Mouse (Mus musculus): ENCODE data around the gene Larp7.

Gene Larp7

GRCm38 (mm10) chr3:127552973-127553719, at the start of gene Larp7, which contains the start of gene Zgrf1:
TSS of gene Larp7 (minus strand) at chr3:127553349.
TSS of gene Zgrf1 (plus strand) at chr3:127553489.
- peak; percentile 98 for DNase-seq

- DNase-seq: no peak
Measured at GRCm38 (mm10) chr3:127597136-127597535, 44.0 kb upstream of the Larp7 start.

- peak; percentile 35 for DNase-seq
Measured at GRCm38 (mm10) chr3:127572557-127572956, 19.4 kb upstream of the Larp7 start.

GRCm38 (mm10) chr3:127565129-127565528, 12.0 kb upstream of the Larp7 start:
- DNase-seq: no peak

GRCm38 (mm10) chr3:127562974-127563373, 9.8 kb upstream of the Larp7 start:
- no peak for DNase-seq

- no peak for DNase-seq
Measured at GRCm38 (mm10) chr3:127558201-127558600, 5.1 kb upstream of the Larp7 start.

- DNase-seq: no peak
Measured at GRCm38 (mm10) chr3:127554723-127555122, 1.6 kb upstream of the Larp7 start.

GRCm38 (mm10) chr3:127553720-127554043, 533 bp upstream of the Larp7 start:
- DNase-seq: no peak

- DNase-seq: peak; percentile 3
Measured at GRCm38 (mm10) chr3:127552434-127552972, 646 bp downstream of the Larp7 start.

- DNase-seq: no peak
Measured at GRCm38 (mm10) chr3:127547882-127548281, 5.3 kb downstream of the Larp7 start.

- no peak for DNase-seq
Measured at GRCm38 (mm10) chr3:127544610-127545121, 8.5 kb downstream of the Larp7 start.

GRCm38 (mm10) chr3:127543976-127544375, 9.2 kb downstream of the Larp7 start:
- no peak for DNase-seq

- DNase-seq: no peak
Measured at GRCm38 (mm10) chr3:127539193-127539592, 14.0 kb downstream of the Larp7 start.

- DNase-seq: no peak
Measured at GRCm38 (mm10) chr3:127530293-127530692, 22.9 kb downstream of the Larp7 start.

- no peak for DNase-seq
Measured at GRCm38 (mm10) chr3:127529824-127530223, 23.3 kb downstream of the Larp7 start.

GRCm38 (mm10) chr3:127529210-127529609, 23.9 kb downstream of the Larp7 start:
- DNase-seq: no peak

- DNase-seq: no peak
Measured at GRCm38 (mm10) chr3:127527465-127528034, 25.6 kb downstream of the Larp7 start.

GRCm38 (mm10) chr3:127525188-127525819, 27.8 kb downstream of the Larp7 start:
- no peak for DNase-seq

- no peak for DNase-seq
Measured at GRCm38 (mm10) chr3:127521156-127521555, 32.0 kb downstream of the Larp7 start.

GRCm38 (mm10) chr3:127520300-127520699, 32.8 kb downstream of the Larp7 start:
- no peak for DNase-seq

GRCm38 (mm10) chr3:127515251-127515650, 37.9 kb downstream of the Larp7 start:
- no peak for DNase-seq

GRCm38 (mm10) chr3:127513699-127514098, 39.5 kb downstream of the Larp7 start:
- no peak for DNase-seq

GRCm38 (mm10) chr3:127512794-127513335, 40.3 kb downstream of the Larp7 start:
- no peak for DNase-seq
